Mouse (Mus musculus) lung, adult 2 months (tissue): ENCODE results near the gene Pdhx.

Experiments used
- CTCF ChIP-seq: fragments of 200-500 bp; IDR thresholded peaks from 2 replicates; pipeline ENCODE4 v1.5.1; 2011; ENCODE audit warnings: mild to moderate bottlenecking, low read length, control low read depth; ENCODE audit not compliant: insufficient read depth
- POLR2A ChIP-seq: fragments of 200-500 bp; IDR thresholded peaks from 2 replicates; pipeline ENCODE4 v1.6.1; 2011; ENCODE audit warnings: low read depth, mild to moderate bottlenecking, control low read depth, low read length, borderline replicate concordance; ENCODE audit errors: extremely low read depth

GRCm38 (mm10) chr2:103058266-103058665 is 15.0 kb downstream of the Pdhx start:
- no peak for TF ChIP-seq CTCF
- no peak for TF ChIP-seq POLR2A
